Mouse (Mus musculus) embryo, embryonic 9.5 days (tissue): Measurements from ENCODE around the gene Btbd35f5.
"Not testable (repeated sequence)": the region's sequence is repeated elsewhere in the genome, so short reads cannot be mapped to it uniquely, and the experiment has no call there.

Experiments
- DNase-seq: peaks from one replicate; pipeline ENCODE4 v3.0.0-alpha.2; 2017; ENCODE audit errors: extremely low spot score

Gene Btbd35f5

GRCm38 (mm10) chrX:32973597-32973996, at the start of gene Btbd35f5:
Btbd35f5 (plus strand) TSS chrX:32973897.
- not testable (repeated sequence) for DNase-seq

- DNase-seq = not testable (repeated sequence)
Measured at GRCm38 (mm10) chrX:32941468-32941867, 32.2 kb upstream of the Btbd35f5 start, which contains the start of gene Gm21789. Gm21789 (plus strand) TSS chrX:32941768.
